Mouse (Mus musculus) gastrocnemius, postnatal 36 days (tissue): Measurements from ENCODE around the gene Slc16a1. TPM values are rescaled to one million over a fixed set of nuclear protein-coding genes. Genes with fewer than 3 reads are reported as not detected.

Source experiments
- DNase-seq, 2 experiments: peaks; one replicate each; pipeline ENCODE4 v3.0.0; 2022
- intact Hi-C: fragments of 180-260 bp; cut with DNase I; formaldehyde crosslinking; loops from one replicate; pipeline ENCODE4 v1.15.1; 2025
- long read RNA-seq, 2 experiments: library from polyadenylated mRNA; stranded (forward); transcript quantifications; one replicate each; pipeline ENCODE4 v2.0.0; 2021
- total RNA-seq, 2 experiments: library from RNA; stranded (reverse); gene quantifications; 2 replicates each; pipeline ENCODE4 v1.2.3; 2021

Slc16a1 gene
- total RNA-seq, result 10 to 100 TPM; 20.3 to 27.5 TPM
- long read RNA-seq, experiment 1, full-length matches to known transcripts, result 3 of 9 reads
- long read RNA-seq, experiment 1, partial matches to known transcripts, result 6 of 9 reads
- long read RNA-seq, experiment 1, other reads (novel, unspliced or antisense), result 0 of 9 reads
- long read RNA-seq, experiment 2, full-length matches to known transcripts, result 7 of 15 reads
- long read RNA-seq, experiment 2, partial matches to known transcripts, result 7 of 15 reads
- long read RNA-seq, experiment 2, other reads (novel, unspliced or antisense), result 1 of 15 reads

- peak; percentile 82 to 89 for DNase-seq
- intact Hi-C loops, result loop anchor here (5.0 kb wide), 1 partner anchor 96 kb away; no protein-coding TSS in a partner anchor
Measured at GRCm38 (mm10) chr3:104638403-104638779, at the start of gene Slc16a1. Slc16a1 (plus strand) TSS chr3:104638668.

DNA sequence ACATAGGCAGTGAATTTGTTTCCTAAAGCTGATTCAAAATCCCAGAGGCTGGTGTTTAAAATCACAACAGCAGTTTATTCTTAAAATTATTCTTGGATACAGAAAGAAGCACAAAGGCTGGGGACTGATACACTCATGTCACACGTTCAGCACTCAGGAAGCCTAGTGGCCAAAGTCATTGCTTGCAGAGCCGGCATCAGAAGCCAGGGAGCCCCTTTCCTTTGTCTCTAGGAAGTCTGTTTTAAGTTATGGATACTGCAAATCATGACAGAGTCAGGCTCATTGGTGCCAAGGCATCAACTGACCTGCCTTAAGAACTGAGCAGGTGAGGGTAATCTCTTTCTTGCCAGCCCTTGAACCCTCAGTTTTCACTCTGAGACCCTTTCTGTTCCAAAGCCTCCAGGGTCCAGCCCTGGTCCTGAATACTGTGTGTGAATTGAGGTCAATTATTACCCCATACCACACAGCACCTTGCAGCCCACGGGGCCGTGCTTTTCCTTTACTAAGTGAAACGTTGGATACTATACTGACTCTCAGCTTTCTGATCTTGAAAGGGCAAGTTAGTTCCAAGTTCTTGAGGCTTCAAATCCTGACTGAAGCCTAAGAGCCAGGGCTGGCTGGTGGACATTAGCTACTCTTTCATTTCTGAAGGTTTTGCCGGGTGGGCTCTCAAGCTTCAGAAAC, 41.9 kb upstream of the Slc16a1 start:
- intact Hi-C loops, result no loop called here
- DNase-seq, result no peak

- intact Hi-C loops, result no loop called here
- DNase-seq, result peak; percentile 49 to 60
Measured at GRCm38 (mm10) chr3:104597135-104597764, 41.2 kb upstream of the Slc16a1 start.

GRCm38 (mm10) chr3:104599296-104600150, 38.9 kb upstream of the Slc16a1 start:
- no peak for DNase-seq
- intact Hi-C loops, result no loop called here

GRCm38 (mm10) chr3:104600691-104601090, 37.8 kb upstream of the Slc16a1 start:
- intact Hi-C loops, result no loop called here
- no peak for DNase-seq

DNA sequence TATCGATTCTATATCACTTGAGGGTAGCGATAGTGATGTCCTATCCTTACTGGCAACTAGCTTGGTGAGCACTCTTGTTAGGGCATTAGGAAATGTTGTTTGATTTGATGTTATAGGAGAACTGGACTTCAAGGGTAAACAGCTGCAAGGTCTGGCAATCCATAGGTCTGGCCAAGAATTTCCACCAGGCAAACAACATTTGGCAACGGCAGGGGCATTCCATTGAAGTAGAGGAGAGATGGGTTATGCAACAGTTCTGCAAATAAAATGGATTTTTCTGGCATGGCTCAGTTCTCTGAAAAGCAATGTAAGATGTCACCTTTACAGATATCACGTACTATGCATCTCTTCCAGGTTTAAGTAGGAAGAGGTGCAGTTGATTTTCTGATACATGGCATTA, 36.8 kb upstream of the Slc16a1 start:
- DNase-seq, result no peak
- intact Hi-C loops, result no loop called here

DNA sequence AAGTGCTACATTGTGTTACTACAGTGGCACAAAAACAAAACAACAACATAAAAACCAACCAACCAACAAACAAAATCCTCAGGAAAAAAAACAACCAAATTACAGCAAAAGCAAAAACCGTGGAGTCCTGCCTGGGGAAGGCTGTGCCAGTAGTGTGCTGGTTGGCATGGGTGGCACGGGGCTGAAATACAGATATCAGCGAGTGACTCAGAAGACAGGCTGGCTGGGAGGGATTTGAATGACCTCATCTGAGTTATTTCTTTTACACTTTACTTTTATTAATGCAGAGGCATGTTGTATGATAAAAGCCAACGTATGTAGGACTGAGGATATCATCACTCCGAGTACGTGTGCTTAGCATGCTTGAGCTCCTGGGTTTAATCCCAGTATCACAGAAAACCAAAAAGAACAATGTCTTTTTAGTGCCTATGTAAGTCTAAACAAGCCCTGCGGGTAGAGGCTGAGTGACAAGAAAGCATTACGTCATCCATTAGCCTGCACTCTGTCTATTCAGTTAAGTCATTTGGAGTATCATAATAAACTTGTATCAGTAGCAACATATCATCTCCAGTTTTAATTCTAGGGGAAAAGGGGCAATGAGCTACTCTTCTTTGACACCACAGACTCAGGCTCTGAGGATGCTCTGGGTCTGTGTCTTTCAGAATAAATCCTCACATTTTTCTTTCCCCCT, 28.6 kb upstream of the Slc16a1 start:
- no peak for DNase-seq
- intact Hi-C loops, result no loop called here

DNA sequence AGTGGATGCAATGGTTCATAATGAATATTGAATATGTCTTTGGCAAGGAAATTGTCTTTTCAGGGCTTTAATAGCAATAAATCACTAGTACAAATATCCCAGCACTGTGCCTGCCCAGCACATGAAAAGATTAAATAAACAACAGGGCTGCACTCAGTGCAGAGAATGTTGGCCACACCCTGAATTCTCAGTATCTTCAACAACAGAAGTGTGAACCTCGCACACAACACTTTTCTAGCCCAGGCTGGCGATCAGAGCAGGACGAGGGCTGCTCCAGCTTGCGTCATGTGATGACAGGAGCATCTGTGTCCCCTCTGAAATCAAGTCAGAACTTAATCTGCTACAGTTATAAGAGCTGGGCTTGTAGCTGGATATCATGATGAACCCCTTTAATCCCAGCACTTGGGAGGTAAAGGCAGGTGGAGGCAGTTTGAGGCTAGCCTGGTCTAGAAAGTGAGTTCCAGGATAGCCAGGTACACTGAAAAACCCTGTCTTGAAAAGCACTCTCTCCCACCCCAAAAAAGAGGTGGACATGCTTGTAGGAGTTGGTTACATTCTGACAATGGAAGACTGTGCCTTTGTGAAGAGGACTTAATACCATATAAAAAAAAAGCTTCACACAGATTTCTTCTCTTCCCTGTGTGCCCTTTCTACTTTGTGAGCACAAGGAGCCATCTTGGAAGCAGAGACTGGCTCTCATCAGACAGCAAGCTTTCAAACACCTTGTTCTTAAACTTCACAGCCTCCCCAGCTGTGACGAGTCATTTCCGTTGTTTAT, 27.8 kb upstream of the Slc16a1 start:
- no peak for DNase-seq
- intact Hi-C loops, result no loop called here

DNA sequence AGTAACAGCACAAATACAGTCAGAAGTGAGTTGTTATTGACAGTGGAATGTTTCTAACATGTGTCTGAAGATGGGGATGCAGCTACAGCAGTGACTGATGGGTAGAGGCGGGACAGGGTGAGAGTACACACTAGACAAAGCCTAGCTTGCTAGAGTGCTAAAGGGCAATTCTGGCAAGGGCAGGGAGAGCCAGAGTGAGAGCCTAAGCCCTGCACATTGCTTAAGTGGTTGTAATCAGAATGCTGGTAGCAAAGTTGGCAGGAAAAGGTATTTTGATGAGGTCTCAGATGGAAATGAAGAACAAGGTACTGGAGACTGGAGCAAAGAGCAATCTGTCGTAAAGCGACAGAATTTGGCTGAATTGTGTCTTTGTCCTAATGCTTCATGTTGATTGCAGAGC, 26.5 kb upstream of the Slc16a1 start:
- intact Hi-C loops, result no loop called here
- no peak for DNase-seq

- DNase-seq, result no peak
- intact Hi-C loops, result no loop called here
Measured at GRCm38 (mm10) chr3:104613102-104613501, 25.4 kb upstream of the Slc16a1 start.

- no peak for DNase-seq
- intact Hi-C loops, result no loop called here
Measured at GRCm38 (mm10) chr3:104614081-104614480, 24.4 kb upstream of the Slc16a1 start.

DNA sequence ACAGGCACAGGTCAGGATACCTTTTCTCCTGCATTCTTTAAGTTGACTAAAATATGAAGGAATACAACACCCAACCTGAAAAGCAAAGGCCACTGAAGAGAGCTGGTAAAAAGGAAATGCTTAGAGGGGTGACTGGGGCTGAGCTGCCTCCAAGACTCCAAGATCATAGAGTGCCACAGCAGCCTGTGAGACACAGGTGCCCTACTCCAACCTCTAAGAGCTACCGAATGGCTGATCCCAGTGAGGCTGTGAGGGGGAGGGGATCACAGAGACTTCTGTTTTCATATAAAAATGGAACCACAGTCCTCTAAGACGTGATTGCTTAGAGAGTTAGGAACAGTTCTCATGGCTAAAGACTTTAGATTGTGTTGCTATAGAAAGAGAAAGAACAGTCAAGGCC, 23.3 kb upstream of the Slc16a1 start:
- DNase-seq, result no peak
- intact Hi-C loops, result no loop called here

- intact Hi-C loops, result no loop called here
- no peak for DNase-seq
Measured at GRCm38 (mm10) chr3:104616155-104616554, 22.3 kb upstream of the Slc16a1 start.

- no peak for DNase-seq
- intact Hi-C loops, result no loop called here
Measured at GRCm38 (mm10) chr3:104621841-104622240, 16.6 kb upstream of the Slc16a1 start.

- intact Hi-C loops, result no loop called here
- no peak for DNase-seq
Measured at GRCm38 (mm10) chr3:104629810-104630209, 8.7 kb upstream of the Slc16a1 start.

- intact Hi-C loops, result no loop called here
- DNase-seq, result no peak
Measured at GRCm38 (mm10) chr3:104630941-104631340, 7.5 kb upstream of the Slc16a1 start.

- intact Hi-C loops, result no loop called here
- no peak for DNase-seq
Measured at GRCm38 (mm10) chr3:104632560-104633162, 5.8 kb upstream of the Slc16a1 start.

DNA sequence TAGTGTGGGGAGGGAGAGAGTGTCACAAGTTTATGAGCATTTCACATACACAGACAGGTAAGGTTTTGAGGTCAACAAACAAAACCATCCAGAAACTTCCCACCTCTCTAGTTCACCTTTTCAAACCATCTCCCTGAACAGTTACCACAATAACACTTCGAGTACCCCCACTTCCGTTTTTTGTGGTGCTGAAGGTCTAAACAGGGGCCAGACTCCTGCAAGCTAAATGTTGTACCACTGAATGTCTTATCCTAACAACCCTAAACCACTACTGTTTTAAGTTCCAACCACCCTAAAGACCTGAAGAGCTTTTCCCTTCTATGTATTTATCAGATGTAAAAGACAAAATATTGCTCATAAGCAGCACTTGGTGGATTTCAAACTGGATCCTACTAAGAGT, 2.0 kb upstream of the Slc16a1 start:
- DNase-seq, result no peak
- intact Hi-C loops, result loop anchor here (5.0 kb wide), 1 partner anchor 94 kb away; no protein-coding TSS in a partner anchor
